Mouse (Mus musculus) lung, postnatal 25 days (tissue): ENCODE measurements around the gene Phf23.
"Not testable (repeated sequence)": the region's sequence is repeated elsewhere in the genome, so short reads cannot be mapped to it uniquely, and the experiment has no call there.

Experiments
- DNase-seq: peaks from one replicate; pipeline ENCODE4 v3.0.0; 2022; ENCODE audit warnings: low spot score

The Phf23 gene

DNA sequence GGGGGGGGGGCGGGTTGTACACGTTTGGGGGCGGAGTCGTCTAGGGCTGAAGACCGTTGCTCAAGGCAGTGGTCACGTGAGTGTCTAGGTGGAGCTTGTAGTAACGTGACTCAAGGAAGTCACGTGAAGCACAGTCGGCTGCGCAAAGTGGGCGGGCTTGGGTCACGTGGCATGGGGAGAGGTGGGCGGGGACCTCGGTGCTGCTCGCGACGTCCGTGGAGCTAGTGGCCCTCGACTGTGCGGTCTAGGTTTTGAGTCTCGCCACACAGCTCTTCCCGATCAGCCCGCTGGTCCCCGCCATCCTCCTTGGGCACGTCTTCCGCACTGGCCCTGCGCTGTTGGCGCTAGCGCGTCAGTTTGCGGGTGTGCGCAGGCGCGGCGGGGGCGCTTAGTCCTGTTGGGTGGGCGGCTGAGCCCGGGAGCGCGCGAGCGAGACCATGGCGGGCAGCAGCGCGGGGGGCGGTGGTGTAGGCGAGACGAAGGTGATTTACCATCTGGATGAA is 4.9 kb downstream of the Phf23 start, which contains the start of gene Dvl2:
Dvl2 (plus strand) TSS at position 200 of the 503 bp plus-strand sequence.
- peak; percentile 95 for DNase-seq

DNA sequence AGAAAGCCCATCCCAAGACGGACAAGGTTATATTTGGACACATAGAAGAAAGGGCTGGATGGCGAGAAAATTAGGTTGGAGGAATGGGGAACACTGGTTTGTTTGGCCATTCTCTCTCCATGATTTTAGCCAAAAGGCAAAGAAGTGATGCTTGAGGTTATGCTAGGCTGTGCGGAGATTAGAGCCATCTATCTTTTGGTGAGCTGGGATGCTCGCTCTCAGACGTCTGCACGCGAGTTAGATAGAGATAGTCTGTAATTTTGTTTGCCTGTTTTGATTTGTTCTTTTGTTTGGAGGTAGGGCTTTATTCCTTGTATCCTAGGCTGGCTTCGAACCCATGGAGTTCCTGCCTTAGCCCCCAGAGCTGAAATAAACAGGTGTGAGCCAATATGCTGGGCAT is 5.6 kb downstream of the Phf23 start:
- no peak for DNase-seq

DNA sequence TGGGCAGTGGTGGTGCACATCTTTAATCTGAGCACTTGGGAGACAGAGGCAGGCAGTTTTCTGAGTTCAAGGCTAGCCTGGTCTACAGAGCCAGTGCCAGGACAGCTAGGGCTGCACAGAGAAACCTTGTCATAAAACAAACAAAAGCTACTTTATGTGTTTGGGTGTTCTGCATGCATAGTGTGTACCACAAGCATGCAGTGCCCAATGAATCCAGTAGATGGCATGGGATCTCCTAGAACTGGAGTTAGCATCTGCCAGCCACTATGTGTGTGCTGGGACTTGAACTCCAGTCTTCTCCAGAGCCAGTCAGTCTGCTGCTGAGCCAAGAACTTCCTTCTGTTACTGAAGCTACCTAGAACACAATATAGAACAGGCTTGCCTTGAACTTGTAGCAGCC is 6.3 kb downstream of the Phf23 start:
- DNase-seq = peak; percentile 49

DNA sequence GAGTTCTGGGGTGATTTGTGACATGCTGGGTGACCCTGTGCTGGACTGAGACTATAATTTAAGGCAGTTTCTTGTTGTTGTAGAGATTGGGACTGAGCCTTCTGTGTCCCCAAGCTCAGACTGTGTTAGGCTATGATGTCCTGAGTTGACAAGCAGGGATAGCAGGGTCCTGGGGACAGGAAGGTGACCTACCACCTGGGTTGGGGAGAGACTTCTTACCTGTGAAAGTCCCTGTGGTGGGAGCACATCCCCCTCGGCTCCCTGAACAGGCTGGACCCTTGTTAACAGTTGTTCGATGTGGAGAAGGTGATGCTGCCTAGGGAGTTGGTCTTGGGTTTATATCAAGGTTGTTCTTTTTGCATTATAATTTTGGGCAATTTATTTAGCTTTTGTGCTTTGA is 6.9 kb downstream of the Phf23 start:
- DNase-seq = no peak

DNA sequence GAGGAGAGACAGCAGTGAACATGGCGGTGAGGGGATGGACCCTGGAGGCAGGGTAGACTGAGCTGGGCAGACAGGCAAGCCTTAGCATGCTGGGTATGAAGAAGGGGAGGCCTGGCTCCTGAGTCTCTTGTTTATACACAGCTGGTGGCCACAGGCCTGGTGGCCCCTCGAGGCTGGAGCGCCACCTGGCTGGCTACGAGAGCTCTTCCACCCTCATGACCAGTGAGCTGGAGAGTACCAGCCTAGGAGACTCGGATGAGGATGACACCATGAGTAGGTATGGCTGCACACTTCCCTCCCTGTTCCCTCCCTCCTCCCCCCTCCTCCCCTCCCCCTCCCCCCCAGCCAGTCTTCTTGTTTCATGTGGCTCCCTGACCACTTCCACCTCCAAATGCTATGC is 9.9 kb downstream of the Phf23 start:
- DNase-seq = no peak

DNA sequence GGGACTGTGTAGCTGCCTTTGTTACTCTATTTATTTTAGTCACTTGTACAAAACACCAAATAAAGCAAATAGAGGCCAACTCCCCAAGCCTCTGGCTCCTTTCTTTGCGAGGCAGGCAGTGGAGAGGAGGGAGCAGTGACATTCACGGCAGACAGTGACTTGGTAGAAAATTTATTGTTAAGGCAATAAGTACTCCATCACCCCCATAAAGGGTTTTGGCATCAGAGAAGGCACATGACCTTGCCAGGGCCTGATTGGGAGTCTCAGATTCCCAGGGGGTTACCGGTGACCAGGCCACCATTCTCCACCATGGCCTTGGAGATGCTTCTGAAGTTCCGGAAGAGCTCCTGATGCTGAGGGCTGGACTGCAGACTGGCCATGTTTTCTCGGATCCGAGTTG is 14.5 kb downstream of the Phf23 start:
- DNase-seq = no peak

DNA sequence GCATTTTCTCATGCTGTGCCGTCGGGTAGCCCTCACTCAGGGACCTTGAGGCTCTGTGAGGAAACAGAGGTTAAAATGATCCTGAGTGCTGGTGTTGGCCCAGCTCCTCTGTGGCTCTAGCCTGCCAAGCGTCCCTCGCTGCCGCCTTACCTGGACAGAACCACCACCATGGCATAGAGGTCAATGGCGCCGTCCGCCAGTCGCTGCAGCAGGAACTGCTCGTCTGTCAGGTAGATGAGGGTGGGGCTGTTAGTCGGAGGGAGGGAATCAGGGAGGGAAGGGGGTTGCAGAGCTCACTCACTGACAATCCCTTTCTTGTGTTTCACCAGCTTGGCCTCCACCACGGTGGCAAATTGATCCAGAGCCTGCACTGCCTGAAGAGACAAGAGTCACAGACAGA is 15.0 kb downstream of the Phf23 start:
- no peak for DNase-seq

DNA sequence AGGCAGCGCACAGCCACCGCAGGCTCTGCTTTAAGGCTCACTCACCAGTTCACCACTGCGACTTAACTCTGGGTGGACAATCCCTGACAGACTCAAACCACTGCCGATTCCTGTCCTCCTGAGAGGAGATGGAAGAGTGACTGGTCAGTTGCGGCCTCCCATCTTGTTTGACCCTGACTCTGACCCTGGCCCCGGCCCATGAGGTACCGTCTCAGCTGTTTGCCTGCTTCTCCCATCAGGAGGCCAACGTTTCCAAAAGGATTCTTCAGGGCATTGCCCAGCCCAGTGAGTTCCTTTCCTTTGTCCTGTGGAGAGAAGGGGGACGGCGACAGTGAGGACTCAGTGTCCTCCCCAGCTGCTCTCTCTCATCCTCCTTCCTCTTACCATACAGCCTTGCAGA is 15.4 kb downstream of the Phf23 start:
- DNase-seq = no peak

DNA sequence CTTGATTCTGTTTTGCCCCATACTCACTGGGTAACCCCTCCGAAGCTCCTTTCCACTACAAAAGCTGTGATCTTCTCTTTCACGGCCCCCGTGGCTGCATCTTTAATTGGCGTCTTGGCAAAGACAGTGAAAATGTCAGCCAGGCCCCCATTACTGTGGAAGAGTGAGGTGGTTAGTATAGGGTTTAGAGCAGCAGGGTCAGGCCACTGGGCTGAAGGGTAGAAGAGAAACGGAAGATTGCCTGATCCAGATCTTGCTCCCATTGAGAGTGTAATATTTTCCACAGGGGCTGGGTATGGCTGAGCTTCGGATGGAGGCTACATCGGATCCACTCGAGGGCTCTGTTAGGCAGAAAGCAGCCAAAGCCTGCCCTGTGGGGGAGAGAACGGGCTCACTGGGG is 17.4 kb downstream of the Phf23 start:
- no peak for DNase-seq

DNA sequence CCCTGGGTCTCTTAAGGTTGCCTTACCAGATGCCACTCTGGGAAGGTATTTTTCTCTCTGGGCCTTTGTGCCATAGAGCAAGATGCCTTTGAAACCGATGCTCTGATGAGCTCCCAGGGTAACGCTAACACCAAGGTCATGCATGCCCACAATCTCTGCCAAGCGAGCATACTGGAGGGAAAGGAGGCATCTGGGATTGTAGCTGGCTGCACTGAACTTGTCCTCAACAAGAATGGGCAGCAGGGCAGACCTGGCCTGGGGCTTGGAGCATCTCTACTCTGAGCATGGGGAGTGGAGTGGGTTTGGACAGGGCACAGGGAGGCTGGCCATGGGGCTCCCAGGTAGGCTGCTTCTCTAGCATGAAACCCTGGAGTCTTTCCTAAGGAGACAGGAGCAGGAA is 17.8 kb downstream of the Phf23 start:
- DNase-seq = no peak

DNA sequence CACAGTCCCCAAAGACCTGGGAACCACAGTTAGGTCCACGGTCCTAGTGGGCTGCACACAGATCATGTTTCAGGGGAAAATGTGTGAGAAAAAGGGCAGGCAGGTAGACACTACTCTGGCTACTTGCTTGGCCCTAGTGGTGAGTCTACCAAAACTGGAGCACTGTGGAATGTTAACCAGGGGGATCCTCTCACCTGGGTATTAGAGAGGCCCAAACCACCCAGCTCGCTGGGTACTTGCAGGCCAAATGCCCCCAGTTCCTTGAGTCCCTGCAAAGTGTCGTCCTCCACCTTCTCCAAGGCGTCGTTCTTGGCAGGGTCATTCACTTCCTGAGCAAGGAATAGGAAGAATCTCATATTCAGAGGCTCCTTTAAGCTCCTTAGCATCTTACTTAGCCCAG is 18.5 kb downstream of the Phf23 start:
- no peak for DNase-seq

DNA sequence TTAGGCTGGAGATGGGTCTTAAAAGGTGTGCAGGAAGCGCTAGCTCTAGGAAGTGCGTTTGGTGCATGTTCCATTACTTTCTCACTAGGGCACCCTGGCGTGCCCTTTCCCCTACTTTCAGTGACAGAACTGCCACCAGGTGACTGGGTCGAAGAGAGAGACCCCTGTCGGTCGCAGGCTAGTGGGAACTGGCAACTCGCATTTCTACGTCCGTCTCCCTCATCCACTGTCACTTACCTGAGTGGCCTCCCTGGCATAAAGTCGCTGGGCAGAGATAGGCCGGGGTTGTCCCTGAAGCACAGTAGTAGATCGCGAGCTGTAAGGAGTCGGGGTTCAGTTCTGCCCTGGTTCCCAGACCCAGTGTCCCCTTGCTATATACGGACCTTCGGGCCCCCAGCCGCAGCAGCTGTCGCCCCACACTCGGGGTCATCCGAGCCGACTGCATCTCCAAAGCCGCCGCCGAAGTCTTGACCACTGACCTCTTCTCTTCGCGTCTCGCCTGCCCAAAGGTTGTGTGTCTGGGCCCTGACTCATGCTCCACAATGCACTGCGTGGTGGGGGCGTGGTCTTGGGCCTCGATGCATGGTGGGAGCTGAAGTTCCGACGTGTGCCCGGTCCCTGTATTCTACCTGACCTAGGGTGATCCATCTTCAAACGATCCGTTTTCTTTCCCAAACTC is 19.4 kb downstream of the Phf23 start, which contains the start of gene Acadvl:
Acadvl (minus strand) TSS at position 532 of the 679 bp plus-strand sequence.
- peak; percentile 92 for DNase-seq

DNA sequence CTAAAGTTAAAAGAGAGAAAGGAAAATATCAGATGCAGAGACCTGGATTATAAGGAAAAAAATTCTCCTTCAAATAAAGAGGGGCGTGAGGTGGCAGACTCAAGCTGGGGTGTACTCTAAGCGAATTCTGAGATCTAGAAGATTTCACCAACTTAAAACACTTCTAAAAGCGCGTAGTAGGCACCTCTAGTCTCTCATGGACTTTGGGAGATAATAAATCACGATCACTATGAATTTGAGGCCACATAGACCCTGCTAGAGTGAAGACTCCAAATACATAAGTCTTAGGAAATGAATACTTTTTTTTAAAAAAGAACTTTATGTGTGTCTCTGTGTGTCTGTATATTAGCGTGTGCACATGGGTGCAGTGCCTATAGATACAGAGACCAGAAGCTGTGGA is 20.1 kb downstream of the Phf23 start:
- no peak for DNase-seq

DNA sequence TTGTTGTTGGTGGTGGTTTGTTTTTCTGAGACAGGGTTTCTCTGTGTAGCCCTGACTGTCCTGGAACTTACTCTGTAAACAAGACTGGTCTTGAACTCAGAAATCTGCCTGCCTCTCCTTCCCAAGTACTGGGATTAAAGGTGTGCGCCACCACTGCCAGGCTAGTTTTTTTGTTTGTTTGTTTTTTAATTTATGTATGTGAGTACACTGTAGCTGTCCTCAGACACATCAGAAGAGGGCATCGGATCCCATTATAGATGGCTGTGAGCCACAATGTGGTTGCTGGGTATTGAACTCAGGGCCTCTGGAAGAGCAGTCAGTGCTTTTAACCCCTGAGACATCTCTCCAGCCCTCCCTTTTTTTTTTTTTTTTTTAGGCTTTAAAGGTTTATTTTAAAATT is 20.6 kb downstream of the Phf23 start:
- DNase-seq = not testable (repeated sequence)

DNA sequence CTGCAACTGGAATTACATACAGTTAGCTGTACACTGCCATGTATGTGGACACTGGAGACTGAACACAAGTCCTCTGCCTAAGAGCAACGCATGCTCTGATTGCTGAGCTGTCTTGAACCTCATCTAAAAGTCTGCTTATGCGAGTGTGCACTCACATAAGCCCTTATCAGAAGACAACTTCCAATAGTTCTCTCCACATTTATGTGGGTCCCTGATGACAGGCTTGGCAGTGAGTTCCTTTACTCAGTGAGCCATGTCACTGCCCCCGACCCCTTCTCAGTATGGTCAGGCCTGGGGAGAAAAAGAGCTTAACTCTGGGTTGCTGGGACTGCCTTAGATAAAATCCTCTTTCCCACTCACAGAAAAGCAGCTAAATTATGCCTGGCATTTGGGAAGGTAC is 21.1 kb downstream of the Phf23 start, which contains the start of gene Dlg4:
Dlg4 (plus strand) TSS at position 274 of the 400 bp plus-strand sequence.
- no peak for DNase-seq

DNA sequence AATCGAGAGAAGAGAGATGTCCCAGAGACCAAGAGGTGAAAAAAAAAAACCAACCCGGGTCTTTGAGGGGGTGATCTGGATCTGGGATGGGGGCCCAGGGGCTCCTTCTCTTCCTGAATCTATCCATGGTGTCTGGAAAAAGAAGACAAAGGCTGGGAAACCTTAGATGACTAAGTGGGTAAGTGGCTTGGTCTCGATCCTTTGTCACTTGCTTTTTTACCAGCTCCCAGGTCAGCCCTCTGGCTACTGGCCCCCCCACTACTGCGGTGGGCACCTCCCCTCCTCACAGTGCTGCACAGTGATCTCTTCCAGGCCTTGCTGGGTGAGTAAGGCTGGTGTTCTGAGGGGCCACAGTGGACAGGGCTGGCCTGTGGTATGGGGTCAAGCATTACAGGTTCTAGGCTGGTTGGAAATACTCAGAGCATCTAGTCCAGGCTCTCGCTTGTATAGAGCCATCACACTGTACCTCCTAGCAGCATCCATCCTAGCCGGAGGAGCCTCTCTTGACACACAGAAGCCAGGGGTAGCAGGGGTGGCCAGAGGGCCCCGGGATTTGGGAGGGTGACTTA is 21.7 kb downstream of the Phf23 start:
- DNase-seq = no peak

DNA sequence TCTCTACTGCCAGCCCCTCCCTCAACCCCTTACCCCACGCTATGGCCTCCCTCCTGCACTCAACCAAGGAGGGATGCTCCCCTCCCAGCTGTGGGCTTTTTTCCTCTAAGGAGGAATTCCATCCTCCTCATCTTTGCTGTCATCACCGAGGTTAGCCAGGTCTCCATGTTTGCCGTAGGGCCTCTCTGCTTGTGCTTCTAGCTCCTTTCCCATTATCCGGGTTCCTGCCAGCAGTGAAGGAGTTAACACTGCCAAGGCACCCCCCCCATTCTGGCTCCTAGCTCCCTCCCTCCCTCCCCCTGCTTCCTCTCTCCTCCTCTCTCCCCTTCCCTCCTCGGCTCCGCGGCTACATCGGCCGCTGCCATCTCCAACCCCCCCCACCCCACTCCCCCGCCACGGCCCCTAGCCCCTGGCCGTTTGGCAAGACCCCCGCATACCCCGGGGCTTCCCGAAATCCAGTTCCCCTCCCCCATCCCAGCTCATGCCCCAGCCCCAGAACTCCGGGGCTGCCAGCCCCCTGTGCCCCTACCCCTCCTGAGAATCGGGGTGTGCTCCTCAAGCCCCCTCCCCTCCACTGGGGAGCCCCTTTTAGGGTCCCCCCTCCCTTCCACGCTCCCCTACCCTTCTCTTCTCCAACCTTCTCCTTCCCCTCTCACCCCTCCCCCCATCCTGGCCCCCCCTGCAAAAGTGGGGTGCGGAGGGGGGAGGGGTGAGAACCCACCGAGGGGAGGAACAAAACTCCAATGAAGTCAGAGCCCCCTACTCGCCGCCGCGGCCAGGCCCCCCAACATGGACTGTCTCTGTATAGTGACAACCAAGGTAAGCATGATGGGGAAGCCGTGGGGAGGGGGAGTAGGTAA is 22.8 kb downstream of the Phf23 start:
- DNase-seq = no peak

DNA sequence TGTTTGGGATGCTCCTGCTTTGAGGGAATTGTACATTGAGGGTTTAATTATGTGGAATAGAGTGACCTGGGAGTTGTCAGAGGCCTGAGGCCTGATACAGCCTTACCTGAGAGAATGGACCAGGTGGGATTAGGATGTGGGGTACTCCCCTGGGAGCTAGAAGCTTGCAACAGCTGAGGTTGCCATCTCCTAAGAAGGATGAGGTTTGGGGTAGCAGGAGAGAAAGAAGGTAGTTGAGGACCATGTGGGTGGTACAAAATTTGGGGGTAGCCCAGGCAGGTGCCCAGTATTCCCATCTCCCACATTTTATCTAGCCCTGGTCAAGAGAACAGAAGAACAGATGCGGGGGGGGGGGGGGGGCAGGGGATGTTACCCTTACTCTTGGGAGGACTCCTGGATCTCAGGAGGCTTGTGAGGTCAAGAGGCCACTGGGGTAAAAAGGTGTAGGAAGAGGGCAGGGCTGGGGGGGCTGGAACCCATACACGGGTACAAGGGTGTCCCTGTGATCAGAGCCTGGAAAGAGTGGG is 24.0 kb downstream of the Phf23 start:
- DNase-seq = no peak

DNA sequence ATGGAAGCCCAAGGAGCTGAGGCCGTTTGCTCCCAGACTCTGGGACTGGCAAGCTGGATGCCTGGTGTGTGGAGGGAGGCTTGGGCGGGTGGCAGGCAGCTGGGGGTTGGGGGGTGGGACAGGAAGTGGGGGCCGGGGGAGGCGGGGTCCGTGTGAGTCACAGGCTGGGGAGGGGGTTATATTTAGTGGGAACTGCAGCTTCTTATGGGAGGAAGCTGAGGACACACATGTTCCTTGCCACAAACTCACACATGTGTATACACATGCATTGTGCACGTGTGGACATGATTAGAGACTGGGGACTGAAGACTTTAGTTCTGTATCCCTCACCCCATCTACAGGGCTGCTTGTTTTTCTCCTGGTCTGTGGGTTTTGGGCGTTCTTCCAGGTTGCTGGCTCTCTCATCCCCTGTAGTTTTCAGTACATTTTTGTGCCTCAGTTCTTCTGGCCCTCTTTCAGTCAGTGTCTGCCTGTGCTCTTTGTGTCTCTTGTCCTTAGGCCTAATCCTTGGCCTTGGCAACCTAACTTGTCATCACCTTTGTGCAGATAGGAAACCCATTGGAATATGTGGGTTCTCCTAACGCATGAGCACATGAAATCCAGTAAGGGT is 24.6 kb downstream of the Phf23 start:
- no peak for DNase-seq

DNA sequence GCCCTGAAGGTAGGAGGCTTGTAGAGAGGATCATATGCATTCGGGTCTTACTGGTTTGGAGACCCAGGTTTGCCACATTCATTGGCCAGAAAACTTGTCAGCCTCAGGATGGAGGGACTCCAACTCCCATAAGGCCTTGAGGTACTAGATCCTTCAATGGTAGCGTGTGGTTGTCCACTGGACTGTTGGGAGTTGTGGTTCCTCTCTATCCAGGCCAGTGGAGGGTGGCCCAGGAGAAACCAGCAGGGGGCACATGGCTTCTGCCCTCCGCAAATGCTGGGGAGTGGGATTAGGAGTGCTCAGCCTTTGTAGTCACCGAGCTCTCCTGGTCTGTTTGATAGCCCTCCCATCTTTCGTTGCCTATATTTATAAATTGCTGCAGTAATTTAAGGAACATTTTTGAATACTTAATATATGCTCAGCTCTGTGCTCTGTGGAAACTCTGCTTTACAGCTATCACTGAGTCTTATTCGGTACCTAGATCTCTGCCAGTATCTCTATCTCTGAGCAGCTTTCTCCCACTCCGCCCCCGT is 25.2 kb downstream of the Phf23 start:
- peak; percentile 87 for DNase-seq

DNA sequence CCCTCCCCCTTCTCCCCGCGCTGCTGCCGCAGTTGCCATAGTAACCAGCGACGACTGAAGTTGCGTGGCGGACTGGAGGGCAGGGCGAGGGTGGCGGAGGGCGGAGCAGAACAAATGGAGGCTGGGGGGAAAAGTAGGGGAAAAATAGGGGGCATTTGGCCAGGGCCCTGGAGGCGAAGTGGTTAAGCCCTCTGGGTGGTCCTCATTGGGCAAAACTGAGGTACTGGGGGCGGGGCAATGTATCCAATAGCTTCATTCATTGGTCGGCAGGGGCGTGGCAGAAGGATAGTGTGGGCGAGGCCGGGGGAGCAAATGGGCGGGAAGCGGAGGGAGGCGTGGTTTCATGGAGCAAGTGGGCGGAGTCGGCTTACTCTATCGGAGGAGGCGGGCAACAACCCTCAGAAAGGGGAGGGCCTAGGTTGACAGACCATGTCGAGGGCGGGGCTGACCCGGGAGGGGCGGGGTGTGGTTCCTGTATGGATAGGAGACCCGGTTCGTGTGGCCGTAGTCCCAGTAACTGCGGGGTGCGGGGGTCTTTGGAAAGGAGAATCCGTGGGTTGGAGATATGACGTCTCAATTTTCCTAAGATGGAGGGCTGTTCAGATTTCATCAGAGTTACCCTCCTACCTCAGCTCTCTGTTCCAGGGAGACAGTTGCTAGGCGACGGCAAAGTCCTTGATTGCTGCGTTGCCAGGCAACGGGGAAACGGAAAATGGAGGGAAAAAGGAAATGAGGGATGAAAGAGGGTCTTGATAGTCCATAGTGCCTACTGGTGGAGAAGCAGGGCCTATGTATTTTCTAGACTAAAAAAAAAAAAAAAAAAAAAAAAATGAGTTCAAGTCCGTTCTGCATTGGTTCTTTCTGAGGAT is 25.9 kb downstream of the Phf23 start:
- peak; percentile 96 for DNase-seq
